Mouse (Mus musculus): ENCODE data around the gene Itsn1.

DNA sequence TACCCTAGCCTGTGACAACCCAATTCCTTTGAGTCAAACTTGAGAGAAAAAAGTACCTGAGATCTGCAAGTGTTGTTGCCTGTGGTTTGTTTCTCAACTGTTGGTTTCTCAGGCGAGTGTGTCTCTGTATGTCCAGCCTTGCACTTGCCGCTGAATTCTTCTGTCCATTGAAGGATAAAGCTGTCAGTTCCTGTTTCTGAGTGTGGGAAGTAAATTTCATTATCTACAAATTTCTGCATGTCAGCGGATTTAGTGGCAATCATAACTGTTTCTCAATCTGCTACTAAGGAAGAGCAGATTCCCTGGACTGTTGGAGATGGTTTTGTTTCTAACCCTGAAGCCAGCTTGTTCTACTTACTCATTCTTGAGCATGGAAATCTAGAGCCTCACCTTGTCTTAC lies 32.7 kb downstream of the Itsn1 start:
- no peak for TF ChIP-seq CTCF (IDR thresholded peaks at IDR 0.05; ENCODE audit: insufficient read depth, low read length)
- no peak for TF ChIP-seq POLR2A (IDR thresholded peaks at IDR 0.05; ENCODE audit: borderline replicate concordance, extremely low read depth, low read depth, low read length)
